Mouse (Mus musculus) limb, embryonic 10.5 days (tissue): ENCODE data around the gene Aes. TPM values are rescaled to one million over a fixed set of nuclear protein-coding genes. Genes with fewer than 3 reads are reported as not detected.

Experiments used
- DNase-seq: peaks from one replicate; pipeline ENCODE4 v3.0.0-alpha.2; 2017; ENCODE audit warnings: low spot score
- H3K27ac ChIP-seq: fragments of 300-500 bp; sonication (generic); 2 replicates; pipeline ENCODE4 v1.5.1; 2016; ENCODE audit warnings: mild to moderate bottlenecking
- H3K27me3 ChIP-seq: fragments of 300-500 bp; sonication (generic); 2 replicates; pipeline ENCODE4 v1.6.1; 2016; ENCODE audit warnings: low read depth, mild to moderate bottlenecking; ENCODE audit not compliant: poor library complexity, severe bottlenecking
- H3K36me3 ChIP-seq: fragments of 300-500 bp; sonication (generic); 2 replicates; pipeline ENCODE4 v1.6.1; 2016; ENCODE audit warnings: mild to moderate bottlenecking, moderate library complexity
- H3K4me1 ChIP-seq: fragments of 300-500 bp; sonication (generic); 2 replicates; pipeline ENCODE4 v1.6.1; 2016
- H3K4me3 ChIP-seq: fragments of 300-500 bp; sonication (generic); 2 replicates; pipeline ENCODE4 v1.5.1; 2016; ENCODE audit warnings: mild to moderate bottlenecking, moderate library complexity
- H3K9me3 ChIP-seq: fragments of 300-500 bp; sonication (generic); replicated peaks from 2 replicates; pipeline ENCODE4 v1.6.1; 2016; ENCODE audit warnings: mild to moderate bottlenecking
- WGBS: fragments of 180-500 bp; shearing (Covaris S2); methylation state at CpG from one replicate; pipeline ENCODE4 v1.1.7; 2016; 5-methylcytosine and 5-hydroxymethylcytosine counted together
- polyA plus RNA-seq: library from polyadenylated mRNA; unstranded; fragments of >200 nt; fragmentation: Nextera tagmentation; extraction: Ambion mirVana; gene quantifications from 2 replicates; pipeline ENCODE4 v1.2.1, GENCODE M21; 2016

Aes gene
- polyA plus RNA-seq, 1 experiment from 2014 or later = 432 TPM

DNA sequence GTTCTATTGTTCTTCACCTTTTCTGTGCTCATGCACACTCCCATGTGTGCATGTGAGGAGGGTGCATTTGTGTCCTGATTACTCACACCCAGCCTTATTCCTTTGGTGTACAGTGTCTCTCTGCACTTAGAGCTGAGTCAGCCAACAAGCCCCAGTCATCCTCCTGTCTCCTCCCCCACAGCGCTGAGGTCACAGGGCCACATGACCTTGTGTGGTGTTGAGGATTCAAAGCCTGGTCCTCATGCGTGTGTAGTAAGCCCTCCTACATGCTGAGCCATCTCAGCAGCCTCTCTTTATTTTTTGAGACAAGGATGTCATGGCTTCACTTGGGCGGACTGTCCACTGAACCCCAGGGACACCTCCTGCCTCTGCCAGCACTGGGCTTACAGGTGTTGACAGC lies 53.5 kb downstream of the Aes start:
- Histone ChIP-seq H3K27ac (no peak overlapping the region), H3K4me3 (no peak overlapping the region), H3K27me3 (no peaks in the 10 kb centered on the region), H3K9me3 (no peaks in the 10 kb centered on the region), H3K36me3 (0 out of 2 replicates have a peak, but pooled peaks cover 3% of the 10 kb centered on the region), H3K4me1 (peaks cover 27% of the 10 kb centered on the region)
- no peak for DNase-seq
- WGBS = 69% methylated on average over 3 of the region's 3 CpGs

DNA sequence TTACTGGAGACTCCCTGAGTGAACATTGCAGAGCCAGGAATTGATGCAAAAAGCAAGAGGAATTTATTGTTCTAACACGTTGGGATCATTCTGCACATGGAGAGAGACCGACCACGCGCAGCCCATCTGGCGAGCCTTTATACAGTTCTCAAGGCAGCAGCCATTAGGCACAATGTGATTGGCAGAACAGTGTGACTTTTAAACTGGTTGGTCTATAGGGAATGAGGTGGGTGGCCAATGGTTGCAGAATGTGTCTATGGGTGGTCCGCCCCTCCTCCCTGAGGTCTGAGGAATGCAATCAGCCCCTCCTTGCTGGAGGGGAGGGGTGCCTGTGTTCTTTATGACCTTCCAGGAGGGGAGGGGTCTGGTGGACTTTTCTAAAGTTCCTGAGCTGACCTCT lies 56.2 kb downstream of the Aes start:
- H3K9me3 ChIP-seq = no peaks in the 10 kb centered on the region
- H3K4me3 ChIP-seq = no peak overlapping the region
- no peaks in the 10 kb centered on the region for H3K27me3 ChIP-seq
- DNase-seq = peak; percentile 59
- peaks cover 27% of the 10 kb centered on the region for H3K4me1 ChIP-seq
- H3K36me3 ChIP-seq = peaks cover 6% of the 10 kb centered on the region
- peak overlapping the region; percentile 80 for H3K27ac ChIP-seq
- WGBS = 57% methylated on average over 6 of the region's 6 CpGs

Other genes starting within 250 kb of the Aes start
- 62.5 and 67.7 TPM in 2 replicates for gene Cactin, start 238.4 kb upstream of the Aes start, polyA plus RNA-seq
- 3.2 and 3.6 TPM in 2 replicates for gene Tbxa2r, start 230.8 kb upstream of the Aes start, polyA plus RNA-seq
- 0.09 TPM in 1 of 2 replicates, not detected in the other for gene Gipc3, start 216.2 kb upstream of the Aes start, polyA plus RNA-seq
- gene Hmg20b, start 209.0 kb upstream of the Aes start, polyA plus RNA-seq = 99.6 and 114 TPM in 2 replicates
- gene Mfsd12, start 202.0 kb upstream of the Aes start, polyA plus RNA-seq = 7.6 and 8.8 TPM in 2 replicates
- gene 4930404N11Rik, start 193.7 kb upstream of the Aes start, polyA plus RNA-seq = 0.24 and 0.38 TPM in 2 replicates
- gene Fzr1, start 181.0 kb upstream of the Aes start, polyA plus RNA-seq = 134 and 148 TPM in 2 replicates
- 101 and 115 TPM in 2 replicates for gene Dohh, start 175.1 kb upstream of the Aes start, polyA plus RNA-seq
- gene Gm48551, start 175.0 kb upstream of the Aes start, polyA plus RNA-seq = 3.8 and 4.2 TPM in 2 replicates
- 1.4 and 1.5 TPM in 2 replicates for gene Gm48552, start 170.5 kb upstream of the Aes start, polyA plus RNA-seq
- gene Smim24, start 166.4 kb upstream of the Aes start, polyA plus RNA-seq = 1.9 and 2.9 TPM in 2 replicates
- 9.3 and 19.8 TPM in 2 replicates for gene Nfic, start 103.9 kb upstream of the Aes start, polyA plus RNA-seq
- 0.24 and 0.48 TPM in 2 replicates for gene Celf5, start 76.8 kb upstream of the Aes start, polyA plus RNA-seq
- gene Ncln, start 63.1 kb upstream of the Aes start, polyA plus RNA-seq = 100 and 102 TPM in 2 replicates
- gene S1pr4, start 59.4 kb upstream of the Aes start, polyA plus RNA-seq = 0.34 and 0.39 TPM in 2 replicates
- 0.80 and 2.0 TPM in 2 replicates for gene Gna15, start 35.3 kb upstream of the Aes start, polyA plus RNA-seq
- gene Gna11, start 14.3 kb upstream of the Aes start, polyA plus RNA-seq = 88.5 and 91.5 TPM in 2 replicates
- gene Tle2, start 15.1 kb downstream of the Aes start, polyA plus RNA-seq = 17.1 and 28.2 TPM in 2 replicates
- 12.6 and 15.5 TPM in 2 replicates for gene Tle6, start 41.6 kb downstream of the Aes start, polyA plus RNA-seq
- 1.4 TPM in 2 replicates for gene BC025920, start 46.8 kb downstream of the Aes start, polyA plus RNA-seq
- gene Sirt6, start 68.3 kb downstream of the Aes start, polyA plus RNA-seq = 53.3 and 58.5 TPM in 2 replicates
- gene Ankrd24, start 69.1 kb downstream of the Aes start, polyA plus RNA-seq = 8.0 and 8.6 TPM in 2 replicates
- 4.2 and 5.1 TPM in 2 replicates for gene Gm10778, start 89.6 kb downstream of the Aes start, polyA plus RNA-seq
- gene Zfp433, start 145.3 kb downstream of the Aes start, polyA plus RNA-seq = 11.7 and 14.2 TPM in 2 replicates
- gene Gm3055, start 211.7 kb downstream of the Aes start, polyA plus RNA-seq = 10.1 and 12.5 TPM in 2 replicates